Mouse (Mus musculus): ENCODE measurements around the gene Ppp2r5b.

The Ppp2r5b gene

GRCm38 (mm10) chr19:6235084-6236052 lies at the start of gene Ppp2r5b:
Ppp2r5b (minus strand) TSS chr19:6235872.
- DNase-seq, result peak; percentile 94

DNA sequence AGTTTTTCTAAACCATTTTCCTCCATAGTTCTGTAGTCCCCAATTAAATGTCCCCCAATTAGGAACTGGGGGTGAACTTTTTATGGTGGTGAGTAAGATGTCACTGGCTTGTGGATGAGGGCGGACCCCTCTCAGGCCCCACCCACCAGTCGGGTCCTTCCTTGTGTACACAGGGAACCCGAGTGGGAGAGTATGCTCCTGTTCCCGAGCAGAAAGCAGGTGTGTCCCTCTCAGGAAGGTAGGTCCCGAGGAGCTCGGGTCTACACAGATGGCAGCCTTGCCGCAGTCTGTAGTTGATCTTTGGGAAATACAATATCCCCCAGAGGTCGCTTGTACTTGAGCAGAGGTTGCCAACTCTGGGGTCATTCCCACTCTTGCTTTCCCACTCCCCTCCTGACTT lies 49.6 kb upstream of the Ppp2r5b start:
- no peak for DNase-seq

- no peak for DNase-seq
Observed at GRCm38 (mm10) chr19:6284502-6284901, 48.8 kb upstream of the Ppp2r5b start.

DNA sequence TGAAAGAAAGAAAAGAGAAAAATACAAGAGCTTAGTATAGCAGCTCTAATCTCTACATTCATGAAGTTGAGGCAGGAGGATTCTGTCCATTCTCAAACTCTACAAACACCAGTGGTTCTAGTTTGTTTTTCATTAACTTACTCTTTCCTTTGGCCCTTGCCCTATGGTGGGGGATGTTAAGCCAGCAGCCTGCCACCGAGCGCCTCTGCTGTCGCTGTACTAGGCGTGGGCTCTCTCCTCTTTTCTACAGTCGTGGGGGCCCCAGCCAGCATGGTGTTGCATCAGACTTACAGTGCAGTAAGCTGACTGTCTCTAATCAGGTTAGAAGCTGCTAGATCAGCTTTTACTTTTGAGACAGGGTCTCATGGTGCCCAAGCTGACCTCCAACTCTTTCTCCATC lies 47.3 kb upstream of the Ppp2r5b start:
- DNase-seq, result no peak

- no peak for DNase-seq
Observed at GRCm38 (mm10) chr19:6281122-6282020, 45.7 kb upstream of the Ppp2r5b start.

- DNase-seq, result no peak
Observed at GRCm38 (mm10) chr19:6280554-6280953, 44.9 kb upstream of the Ppp2r5b start.

DNA sequence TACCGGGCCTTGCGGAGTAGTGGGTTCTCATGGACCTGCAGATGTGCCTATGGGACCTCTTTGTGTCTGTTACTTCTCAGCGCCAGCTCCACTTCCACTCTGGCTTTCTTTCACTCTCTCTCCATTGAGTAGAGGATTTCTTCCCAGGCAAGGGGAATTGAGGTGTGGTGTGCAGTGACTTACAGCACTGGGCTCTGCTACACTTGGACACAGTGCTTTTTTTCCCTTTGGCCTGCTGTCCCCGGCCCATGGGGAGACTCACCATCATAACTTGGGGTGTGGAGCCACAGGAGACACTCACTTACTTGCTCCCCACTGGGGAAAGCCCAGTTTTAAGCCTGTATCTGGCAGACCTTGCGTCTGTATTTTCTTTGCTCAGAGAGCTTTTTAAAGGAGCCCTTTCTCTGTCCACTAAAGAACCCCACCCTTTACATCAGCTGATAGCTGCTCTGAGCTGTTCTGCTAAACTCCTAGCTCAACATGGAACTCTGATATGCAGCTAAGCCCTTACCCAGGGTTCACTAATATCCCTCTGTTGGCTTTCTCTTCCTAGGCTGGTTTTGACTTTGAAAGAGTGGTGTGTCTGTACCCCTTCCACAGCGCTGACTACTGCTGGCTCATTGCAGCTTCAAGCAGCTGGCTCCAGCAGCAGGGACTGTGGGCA lies 43.9 kb upstream of the Ppp2r5b start:
- DNase-seq, result no peak

GRCm38 (mm10) chr19:6278439-6279073 lies 42.9 kb upstream of the Ppp2r5b start:
- no peak for DNase-seq

DNA sequence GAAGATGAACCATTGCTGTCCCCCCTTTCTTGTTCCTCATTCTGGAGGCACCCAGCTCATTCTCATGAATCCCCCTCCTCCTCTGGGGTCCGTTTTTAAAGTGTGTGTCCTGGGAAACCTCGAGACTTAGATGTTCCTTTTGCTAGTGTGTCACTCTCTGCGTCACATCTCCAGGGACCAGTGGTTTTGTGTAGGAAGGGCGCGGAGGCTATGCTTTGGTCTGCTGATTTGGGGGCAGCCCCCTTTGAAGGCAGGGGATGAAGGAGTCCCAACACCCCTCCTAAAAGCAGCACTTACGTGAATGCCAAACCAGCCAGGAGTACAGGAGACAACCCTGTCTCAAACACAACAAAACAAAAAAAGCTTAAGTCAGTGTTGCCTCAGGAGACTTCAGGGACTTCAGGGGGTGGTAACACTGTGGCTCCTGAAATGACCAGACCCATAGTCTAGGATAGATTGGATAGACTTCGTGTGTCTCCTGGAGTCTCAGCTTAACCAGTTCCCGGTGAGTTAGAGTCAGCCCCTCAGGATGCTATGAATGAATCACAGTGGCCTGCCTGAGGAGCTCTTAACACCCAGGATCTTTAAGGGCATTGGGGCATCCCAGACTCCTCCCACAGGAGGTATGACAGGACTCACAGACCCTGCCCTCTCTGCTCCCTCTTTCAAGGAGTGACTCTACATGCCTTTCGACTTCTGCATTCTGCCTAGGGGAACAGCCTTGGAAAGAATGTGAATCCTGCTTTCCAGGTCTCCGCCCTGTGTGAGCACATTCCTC lies 42.2 kb upstream of the Ppp2r5b start:
- DNase-seq, result peak; percentile 85

DNA sequence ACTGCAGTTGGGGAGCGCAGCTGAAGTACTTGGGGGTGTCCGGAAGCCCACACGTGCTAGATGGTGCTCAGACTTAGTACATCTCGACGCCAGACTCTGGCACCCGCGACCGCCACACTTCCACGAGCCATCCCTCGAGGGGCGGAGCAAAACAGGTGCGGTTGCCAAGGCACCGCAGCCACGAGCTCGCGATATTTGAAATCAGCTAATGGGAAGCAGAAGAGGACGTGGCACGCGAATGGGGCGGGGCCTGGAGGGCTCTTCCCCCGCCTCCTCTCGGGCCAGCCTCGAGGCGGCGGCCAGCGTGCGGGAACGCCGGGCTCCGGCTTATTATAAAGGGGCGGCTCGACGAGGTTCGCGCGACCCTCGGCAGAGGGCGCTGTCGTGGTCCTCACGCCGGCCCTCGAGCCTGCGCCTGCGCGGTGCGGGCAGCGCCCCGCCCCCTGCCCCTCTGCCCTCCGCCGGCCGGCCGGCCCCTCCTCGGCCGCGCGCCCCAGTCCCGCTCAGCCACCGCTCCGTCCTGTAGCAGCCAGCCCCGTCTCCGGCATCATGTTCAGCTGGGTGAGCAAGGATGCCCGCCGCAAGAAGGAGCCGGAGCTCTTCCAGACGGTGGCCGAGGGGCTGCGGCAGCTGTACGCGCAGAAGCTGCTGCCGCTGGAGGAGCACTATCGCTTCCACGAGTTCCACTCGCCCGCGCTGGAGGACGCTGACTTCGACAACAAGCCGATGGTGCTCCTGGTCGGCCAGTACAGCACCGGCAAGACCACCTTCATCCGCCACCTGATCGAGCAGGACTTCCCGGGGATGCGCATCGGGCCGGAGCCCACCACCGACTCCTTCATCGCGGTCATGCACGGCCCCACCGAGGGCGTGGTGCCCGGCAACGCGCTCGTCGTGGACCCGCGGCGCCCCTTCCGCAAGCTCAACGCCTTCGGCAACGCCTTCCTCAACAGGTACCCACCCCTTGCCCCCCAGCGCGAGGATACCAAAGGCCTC lies 41.1 kb upstream of the Ppp2r5b start, which contains the start of gene Ehd1:
Ehd1 (plus strand) TSS at position 300 of the 996 bp plus-strand sequence.
- peak; percentile 99 for DNase-seq

DNA sequence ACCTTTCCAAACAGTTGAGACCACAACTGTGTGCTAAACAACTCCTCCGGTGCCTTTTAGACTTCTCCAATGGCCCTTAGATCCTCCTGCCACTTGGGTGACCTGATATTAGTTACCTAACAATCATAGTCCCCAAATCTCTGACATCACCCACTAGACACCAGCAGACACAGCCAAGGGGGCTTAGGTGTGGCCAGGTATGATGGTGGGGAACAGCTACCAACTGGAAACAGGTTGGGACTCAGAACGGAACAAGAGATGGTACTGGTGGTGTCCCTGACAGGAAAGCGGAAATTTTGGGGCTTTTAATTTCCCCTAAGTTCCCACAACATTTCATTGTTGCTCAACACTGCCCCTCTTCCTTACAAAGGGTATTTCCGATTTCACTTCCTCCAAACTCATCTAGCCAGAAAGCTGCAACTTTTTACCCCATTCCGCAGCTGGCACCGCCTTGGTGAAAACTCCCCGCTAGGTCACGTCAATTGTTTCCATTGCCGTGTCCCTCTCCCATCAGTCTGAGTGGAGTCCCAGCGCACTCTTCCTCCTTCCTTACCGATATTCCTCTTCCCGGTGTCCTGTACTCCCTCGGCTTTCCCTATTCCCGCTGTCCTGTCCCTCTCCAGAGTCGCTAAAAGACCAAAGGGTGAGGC lies 40.2 kb upstream of the Ppp2r5b start:
- no peak for DNase-seq

DNA sequence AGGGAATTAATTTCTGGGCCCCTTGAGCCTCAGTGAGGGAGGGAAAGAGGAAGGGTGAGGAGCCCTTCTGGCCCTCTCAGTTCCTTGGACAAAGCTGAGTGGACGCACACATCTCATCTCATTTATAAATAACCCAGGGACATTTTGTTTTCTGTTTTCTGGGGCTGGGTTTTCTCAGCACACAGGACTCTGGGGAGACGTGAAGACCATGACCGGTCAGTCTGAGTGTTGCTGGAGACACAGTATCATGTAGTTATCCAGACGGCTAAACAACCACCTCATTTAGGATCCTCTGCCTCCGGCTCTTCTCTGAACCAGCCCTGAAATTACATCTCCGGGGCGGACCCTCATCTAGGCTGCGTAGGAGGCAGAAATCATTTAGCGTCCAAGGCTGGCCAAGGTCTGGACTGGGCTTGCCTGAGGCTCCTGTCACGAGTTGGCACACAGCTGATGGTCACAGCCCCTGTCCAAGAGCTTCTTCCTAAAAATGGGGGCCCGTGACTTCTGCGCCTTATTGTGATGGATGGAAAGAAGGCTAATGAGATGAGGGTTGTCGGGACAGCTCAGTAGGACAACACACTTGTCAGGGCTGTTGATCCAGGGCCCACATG lies 38.4 kb upstream of the Ppp2r5b start:
- DNase-seq, result no peak

- no peak for DNase-seq
Observed at GRCm38 (mm10) chr19:6273592-6273991, 37.9 kb upstream of the Ppp2r5b start.

DNA sequence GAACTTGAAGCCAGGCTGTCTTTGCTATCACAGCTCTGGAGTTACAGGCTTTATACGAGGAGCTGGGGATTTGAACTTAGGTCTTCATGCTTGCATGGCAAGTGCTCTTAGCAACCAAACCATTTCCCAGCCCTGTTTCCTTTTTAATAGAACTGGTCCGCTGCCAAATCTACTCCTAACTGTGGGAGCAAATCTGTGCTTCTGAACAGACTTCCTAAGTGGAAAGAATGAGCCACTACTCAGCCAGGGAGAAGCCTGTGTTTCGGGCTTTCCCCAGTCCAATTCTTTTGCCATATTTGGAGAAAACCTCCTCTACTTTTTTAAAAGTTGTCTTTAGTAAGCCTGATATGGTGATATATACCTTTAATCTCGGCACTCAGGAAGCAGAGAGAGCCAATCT lies 37.1 kb upstream of the Ppp2r5b start:
- no peak for DNase-seq

DNA sequence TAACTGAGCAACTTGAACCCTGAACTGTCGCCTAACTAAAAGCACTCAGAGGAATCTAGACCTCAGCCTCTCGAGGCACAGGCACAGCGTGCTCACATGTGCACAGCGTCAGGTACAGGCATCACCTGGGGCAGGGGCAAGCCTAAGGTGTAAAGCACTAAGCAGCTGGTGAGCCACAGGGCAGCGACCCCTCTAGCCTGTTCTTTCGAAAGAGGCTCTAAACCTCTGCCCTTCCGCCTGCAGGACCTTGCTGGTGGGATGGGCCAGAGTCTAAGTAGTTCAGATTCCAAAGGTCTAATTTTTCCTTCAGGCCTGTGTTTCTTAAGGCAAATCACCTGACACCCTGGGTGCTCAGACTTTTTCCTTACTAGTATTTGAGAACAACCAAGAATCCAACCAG lies 36.4 kb upstream of the Ppp2r5b start:
- DNase-seq, result peak; percentile 59

- DNase-seq, result no peak
Observed at GRCm38 (mm10) chr19:6271206-6271605, 35.5 kb upstream of the Ppp2r5b start.

DNA sequence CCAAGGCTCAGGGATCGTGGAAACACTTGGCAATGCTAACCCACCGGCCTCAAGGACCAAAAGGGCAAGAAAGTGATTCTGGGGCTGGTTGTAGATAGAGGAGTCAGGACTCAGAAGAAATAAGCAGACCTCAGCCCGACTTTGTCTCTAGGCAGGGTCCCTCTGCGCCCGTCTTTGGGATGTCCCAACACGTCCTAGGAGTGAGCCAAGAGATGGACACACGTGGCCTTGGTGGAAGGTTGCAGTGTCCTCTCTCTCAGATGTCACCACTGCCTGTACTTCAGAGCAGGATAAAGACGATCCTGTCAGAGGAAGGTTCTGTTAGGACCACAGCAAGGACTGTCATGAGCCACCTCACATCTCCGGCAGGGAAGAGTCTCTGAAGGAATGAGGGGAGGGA lies 35.0 kb upstream of the Ppp2r5b start:
- DNase-seq, result no peak

- no peak for DNase-seq
Observed at GRCm38 (mm10) chr19:6269798-6270475, 34.3 kb upstream of the Ppp2r5b start.

DNA sequence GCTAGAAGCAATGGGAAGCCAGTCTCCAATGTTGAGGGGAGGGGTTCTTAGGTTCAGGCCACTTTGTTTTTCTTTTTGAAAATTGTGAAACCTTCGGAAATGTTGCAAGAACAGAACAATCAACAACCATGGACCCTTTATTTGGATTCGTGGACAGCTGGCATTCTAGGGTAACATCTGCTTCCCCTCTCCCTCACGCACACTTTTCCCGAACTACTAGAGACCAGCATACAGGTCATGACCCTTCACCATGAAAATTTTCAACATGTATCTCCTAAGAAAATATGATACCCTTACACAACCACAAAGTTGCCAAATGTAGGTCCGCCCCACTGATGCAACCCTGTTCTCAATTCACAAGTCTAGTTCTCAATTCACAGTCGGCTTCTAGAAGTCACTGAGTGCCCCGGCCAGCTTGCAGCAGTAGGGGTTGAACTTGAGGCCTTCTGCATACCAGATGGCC lies 33.0 kb upstream of the Ppp2r5b start:
- no peak for DNase-seq

All from kidney, adult 18-20 months (tissue).